Mouse (Mus musculus): ENCODE measurements at regions not wholly inside any gene's neighbourhood (a gene's known extent, or its start where the extent isn't known, plus 50 kb on each side); places are given as distances from the start of the nearest gene placed in this dataset.
A peak's percentile ranks its signal among the peaks of the same experiment; 100 is the strongest.

- DNase-seq, result no peak
These were observed 371.1 kb downstream of the Elavl2 start for GRCm38 (mm10) chr4:91029462-91029861.

- DNase-seq, result no peak
These were observed 372.5 kb downstream of the Elavl2 start for GRCm38 (mm10) chr4:91028013-91028626.

GRCm38 (mm10) chr4:90996388-90997092 lies 404.0 kb downstream of the Elavl2 start:
- no peak for DNase-seq

- peak; percentile 3 for DNase-seq
These were observed 435.9 kb downstream of the Elavl2 start for GRCm38 (mm10) chr4:90964658-90965057.

- DNase-seq, result no peak
These were observed 456.7 kb downstream of the Elavl2 start for GRCm38 (mm10) chr4:90943687-90944385.

- no peak for DNase-seq
These were observed 483.1 kb downstream of the Elavl2 start for GRCm38 (mm10) chr4:90917312-90918107.

GRCm38 (mm10) chr4:90906311-90906710 lies 494.3 kb downstream of the Elavl2 start:
- no peak for DNase-seq

- no peak for DNase-seq
These were observed 532.4 kb downstream of the Elavl2 start for GRCm38 (mm10) chr4:90868209-90868608.

GRCm38 (mm10) chr4:90860854-90861253 lies 539.7 kb downstream of the Elavl2 start:
- peak; percentile 26 for DNase-seq

GRCm38 (mm10) chr4:90839804-90840203 lies 560.8 kb downstream of the Elavl2 start:
- DNase-seq, result no peak

GRCm38 (mm10) chr4:90799078-90799477 lies 580.5 kb downstream of the Zfp352 start:
- DNase-seq, result no peak

- no peak for DNase-seq
These were observed 580.0 kb downstream of the Zfp352 start for GRCm38 (mm10) chr4:90798637-90799036.

- no peak for DNase-seq
These were observed 578.9 kb downstream of the Zfp352 start for GRCm38 (mm10) chr4:90797472-90797871.

Measured in right cerebral cortex, adult 18-20 months (tissue).